Mouse (Mus musculus): ENCODE data around the gene Gm266.

Gm266 gene

DNA sequence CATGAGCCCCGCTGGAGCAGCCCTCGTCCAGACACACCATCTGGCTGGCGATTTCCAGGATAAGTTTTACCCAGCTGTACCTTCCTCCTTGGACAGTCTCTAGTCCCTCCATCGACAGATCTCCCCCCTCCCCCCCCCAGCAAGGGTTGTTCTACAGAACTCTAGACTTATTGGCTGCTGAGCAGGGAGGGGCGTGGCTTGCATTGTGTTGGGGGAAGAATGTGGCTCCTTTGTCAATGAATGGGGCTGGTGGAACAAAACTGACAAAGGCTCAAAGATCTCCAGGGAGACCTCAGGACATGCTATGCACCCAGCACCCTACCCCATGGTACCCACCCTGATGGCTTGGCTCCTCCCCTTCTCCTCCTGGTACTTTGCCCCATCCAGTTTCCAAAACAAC is 15.1 kb upstream of the Gm266 start:
- DNase-seq: peak in 1 of 2 experiments; percentile 39

DNA sequence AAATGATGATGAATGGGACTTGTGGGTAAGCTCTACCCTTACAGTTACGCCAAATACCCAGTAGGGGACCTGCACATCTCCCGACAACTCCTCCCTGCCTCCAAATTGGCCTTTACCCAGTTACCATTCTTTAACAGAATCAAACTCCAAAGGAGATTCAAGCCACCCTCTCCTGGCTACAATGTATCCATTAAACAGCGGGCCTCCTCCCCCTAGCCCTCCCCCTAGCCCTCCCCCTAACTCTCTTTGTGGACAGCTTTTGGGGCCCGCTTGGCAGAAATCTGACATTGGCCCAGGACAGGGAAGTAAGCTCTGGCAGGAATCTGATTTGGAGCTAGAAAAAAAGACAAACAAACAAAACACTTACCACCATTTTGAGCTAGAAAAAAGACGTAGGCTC is 14.0 kb upstream of the Gm266 start:
- DNase-seq: peak in 1 of 2 experiments; percentile 32

- DNase-seq: no peak
Observed at GRCm38 (mm10) chr12:111497076-111497475, 11.5 kb upstream of the Gm266 start.

GRCm38 (mm10) chr12:111494931-111495330 is 9.3 kb upstream of the Gm266 start:
- no peak for DNase-seq

DNA sequence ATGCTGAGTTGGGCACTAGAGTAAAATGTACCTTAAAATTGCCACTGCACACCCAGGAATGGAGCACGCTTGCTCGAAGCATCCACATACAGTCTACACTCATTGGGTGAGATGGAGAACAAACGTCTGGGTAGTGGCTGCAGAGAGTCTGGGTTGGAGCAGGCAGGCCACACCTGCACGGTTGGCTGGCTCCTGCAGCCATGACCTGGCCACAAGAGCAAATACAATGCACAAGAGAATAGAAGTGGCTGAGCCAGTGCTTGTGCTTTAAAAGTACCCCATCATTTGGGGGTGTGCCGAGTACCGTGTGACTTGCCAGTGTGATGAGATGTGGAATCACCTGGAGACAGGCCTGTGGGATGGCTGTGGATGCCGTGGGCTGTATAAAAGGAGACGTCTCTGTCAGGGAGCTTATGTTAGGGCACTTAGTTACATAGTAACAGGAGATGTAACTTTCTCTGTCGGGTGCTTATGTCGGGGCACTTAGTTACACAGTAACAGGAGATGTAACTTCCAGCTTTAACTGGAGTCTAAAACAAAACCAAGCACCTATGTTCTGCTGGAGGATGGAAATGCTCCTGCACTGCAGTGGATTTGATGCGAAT is 3.7 kb upstream of the Gm266 start:
- no peak for DNase-seq

DNA sequence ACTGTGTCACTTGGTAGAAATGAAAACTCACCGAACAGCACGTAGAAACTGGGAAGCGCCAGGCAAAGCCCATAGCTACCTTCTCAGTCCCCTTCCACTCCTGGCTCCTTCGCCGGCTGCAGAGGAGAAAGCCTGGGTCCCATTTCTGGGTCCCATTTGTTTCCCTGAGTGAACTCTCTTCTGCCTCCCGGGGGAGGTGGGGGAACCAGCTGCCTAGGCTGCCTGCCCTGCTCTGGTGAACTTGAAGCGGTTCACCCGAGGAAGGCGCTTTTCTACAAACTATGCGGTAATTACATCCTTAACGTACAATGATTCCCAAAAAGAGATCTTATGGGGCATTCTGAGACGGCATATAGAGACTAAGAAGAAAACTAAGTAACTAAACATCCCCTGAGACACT is 832 bp upstream of the Gm266 start:
- DNase-seq: no peak

DNA sequence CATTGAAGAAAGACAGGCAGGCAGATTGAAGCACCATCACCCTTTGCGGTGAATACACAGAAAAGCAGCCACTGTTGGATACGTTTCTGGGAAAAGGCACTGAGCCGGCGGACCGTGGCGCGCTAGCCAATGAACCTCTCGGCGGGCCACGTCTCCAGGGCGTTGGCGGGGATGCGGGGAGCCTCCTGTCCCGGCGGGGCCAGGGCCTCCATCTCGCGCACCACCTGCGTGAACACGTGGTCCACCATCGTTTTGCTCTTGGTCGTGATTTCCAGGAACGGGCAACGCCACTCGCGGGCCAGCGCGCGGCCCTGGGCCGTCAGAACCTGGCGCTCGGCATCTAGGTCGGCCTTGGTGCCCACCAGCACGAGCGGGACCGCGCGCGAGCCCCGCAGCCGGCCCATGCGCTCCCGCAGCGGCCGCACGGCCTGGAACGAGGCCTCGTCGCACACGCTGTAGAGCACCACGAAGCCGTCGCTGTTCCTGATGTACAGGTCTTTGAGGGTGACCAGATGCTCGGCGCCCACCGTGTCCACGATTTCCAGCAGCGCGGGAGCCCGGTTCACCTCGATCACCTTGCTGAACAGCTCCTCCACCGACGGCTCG is 474 bp downstream of the Gm266 start:
- DNase-seq: no peak

DNA sequence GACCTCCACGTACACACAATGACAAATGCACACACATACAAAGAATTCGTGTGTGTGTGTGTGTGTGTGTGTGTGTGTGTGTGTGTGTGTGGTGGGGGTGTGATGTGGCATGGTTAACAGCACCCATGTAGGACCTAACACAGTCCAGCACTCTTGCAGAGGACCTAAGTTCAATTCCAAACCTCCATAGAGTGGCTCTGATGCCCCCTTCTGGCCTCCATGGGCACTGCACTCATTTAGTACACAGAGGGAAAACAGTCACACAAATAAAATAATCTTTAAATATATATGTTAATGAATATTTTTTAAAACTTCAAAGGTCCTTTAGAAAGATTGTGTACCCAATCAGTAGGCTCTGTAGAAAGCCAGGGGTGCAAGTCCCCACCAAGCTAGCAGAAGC is 5.7 kb downstream of the Gm266 start:
- DNase-seq: peak; percentile 77 to 85

DNA sequence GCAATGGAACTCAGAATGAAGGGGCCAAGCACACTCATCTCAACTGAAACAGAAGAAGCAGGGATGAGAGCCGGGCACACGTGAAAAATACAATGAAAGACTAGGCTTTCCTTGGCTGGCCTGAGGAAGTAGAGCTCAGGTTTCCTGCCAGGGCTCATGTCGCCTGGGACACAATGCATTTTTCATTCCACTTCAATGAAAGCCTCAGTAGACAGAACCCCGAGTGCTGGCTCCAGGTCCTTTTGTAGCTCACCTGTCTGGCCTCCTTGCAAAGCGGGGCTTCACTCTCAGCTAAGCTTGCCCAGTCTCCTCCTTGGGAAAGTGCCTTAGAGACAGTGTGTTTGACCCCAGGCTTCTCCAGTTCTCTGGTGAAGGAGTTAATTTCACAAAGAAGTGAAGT is 6.7 kb downstream of the Gm266 start:
- no peak for DNase-seq

- DNase-seq: peak; percentile 86 to 88
Observed at GRCm38 (mm10) chr12:111474893-111475643, 10.6 kb downstream of the Gm266 start.

DNA sequence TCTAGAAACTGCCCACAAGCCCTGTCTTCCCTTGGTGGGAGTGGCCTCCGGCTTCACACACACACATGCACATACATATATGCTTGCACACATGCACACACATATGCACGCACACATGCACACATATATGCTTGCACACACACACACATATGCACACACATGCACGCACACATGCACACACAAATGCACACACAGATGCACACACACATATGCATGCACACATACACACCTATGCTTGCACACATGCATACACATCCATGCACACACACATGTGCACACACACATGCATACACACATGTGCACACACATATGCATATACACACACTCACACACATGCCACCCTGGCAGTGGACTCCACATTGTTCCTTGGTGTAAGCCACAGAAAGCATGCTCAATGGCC is 11.2 kb downstream of the Gm266 start:
- no peak for DNase-seq

GRCm38 (mm10) chr12:111472886-111473285 is 12.7 kb downstream of the Gm266 start:
- DNase-seq: peak; percentile 76 to 82

- no peak for DNase-seq
Observed at GRCm38 (mm10) chr12:111471721-111472120, 13.9 kb downstream of the Gm266 start.

DNA sequence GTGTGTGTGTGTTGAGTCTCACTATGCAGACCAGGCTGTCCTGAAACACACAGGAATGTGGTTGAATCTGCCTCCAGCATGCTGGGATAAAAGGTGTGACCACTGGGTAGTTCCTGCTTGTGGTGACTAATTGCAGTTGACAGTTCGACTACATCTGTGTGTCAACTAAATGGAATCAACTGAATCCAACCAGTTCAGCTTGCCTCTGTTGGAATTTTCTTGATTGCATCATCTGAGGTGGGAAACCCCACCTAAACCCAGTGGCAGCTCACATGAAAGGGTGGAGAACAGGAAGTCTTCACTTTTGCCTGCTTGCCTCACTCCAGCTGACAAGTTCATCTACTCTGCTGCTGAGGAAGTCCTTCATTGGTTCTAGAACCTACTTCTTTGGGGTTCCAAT is 14.5 kb downstream of the Gm266 start:
- no peak for DNase-seq

DNA sequence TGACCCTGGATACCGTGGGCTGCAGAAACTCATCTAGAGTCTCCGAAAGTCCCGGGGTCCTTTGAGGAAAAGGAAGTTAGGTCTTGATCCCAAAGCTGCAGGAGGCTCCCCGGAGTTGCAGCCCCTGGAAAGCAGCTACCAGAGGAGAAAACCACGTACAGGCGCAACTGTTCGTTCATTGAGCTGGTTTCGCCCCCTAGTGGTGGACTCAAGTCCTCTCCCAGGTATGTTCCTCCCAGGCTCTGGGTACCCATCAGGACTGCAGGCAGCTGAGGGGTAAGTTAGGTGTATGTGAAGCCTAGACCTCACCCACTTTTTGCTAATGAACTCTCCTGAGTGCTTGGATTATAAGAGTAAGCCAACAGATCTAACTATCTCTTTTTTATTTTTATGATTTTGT is 16.1 kb downstream of the Gm266 start:
- peak; percentile 87 to 91 for DNase-seq

- no peak for DNase-seq
Observed at GRCm38 (mm10) chr12:111468206-111468605, 17.4 kb downstream of the Gm266 start.

GRCm38 (mm10) chr12:111466369-111466768 is 19.3 kb downstream of the Gm266 start:
- DNase-seq: no peak

- DNase-seq: no peak
Observed at GRCm38 (mm10) chr12:111463570-111463969, 22.1 kb downstream of the Gm266 start.

DNA sequence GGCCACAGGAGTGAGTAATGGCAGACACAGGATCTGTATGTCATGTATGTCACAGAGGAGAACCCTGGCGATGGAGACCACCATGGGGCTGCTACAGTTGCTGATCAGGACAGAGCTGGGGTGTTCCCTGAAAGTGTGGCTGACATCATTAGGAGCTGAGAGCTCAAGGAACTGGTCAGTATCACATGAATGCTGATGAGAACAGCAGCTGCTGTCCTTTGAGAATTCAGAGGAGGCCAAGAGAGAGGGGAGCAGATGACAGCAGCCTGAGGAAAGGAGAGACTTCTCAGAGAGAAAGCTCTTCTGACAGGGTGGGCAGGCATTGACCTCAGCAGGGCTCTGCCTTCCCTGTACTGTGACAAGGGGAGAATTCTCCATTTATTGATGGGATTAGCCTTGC is 27.9 kb downstream of the Gm266 start:
- DNase-seq: no peak

DNA sequence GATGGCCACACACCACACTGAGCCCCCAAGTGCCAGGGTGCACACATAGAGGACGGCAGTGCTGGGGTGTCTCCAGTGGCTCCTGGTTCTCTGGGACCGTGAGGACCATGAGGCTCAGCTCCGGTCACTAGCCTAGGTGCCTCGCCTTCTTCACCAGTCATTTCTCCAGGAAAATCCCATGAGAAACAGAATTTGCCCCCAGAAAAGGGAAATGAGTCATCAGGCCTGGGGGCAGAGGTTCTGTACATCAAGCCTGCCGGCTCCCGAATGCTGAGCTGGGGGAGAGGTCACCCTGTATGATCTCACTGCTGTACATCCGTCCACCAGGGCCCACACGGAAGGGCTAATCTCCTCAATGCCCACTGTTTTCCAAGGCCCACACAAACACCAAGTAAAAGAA is 29.8 kb downstream of the Gm266 start:
- DNase-seq: no peak

GRCm38 (mm10) chr12:111455311-111455846 is 30.2 kb downstream of the Gm266 start:
- DNase-seq: no peak

DNA sequence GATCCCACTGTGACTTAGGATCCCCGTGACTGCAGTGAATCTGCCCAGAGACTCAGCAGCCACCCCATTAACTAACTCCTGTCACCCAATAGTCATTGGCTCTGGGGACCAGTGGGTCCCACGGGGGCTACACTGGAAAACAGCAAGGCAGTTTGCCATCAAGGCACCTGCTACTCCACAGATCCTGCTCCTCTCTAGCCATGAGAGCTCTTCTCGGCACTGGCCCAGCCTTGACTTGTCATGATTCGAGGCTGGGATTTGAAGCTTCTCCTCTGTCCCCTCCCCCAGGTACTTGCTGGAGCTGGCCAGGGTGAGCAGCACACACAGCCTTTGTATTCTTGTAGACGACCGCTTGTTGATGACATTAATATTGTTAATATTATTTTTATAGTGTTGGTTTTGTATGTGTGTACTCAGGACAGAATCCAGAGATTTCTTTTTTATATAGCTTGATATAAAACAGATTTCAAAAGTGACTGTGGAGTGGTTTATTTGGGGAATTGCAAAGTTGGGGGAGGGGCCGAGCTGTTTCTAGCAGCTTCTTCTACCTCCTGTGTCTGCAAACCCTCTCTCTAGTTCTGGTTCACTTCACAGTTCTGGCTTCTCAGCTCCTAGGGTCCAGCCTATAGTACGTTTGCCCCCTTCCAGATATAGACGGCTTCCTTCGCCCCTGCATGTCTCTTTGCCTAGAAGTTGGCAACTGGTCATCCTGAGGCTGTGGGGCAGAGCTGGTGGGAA is 30.9 kb downstream of the Gm266 start:
- DNase-seq: peak; percentile 51

GRCm38 (mm10) chr12:111454021-111454420 is 31.6 kb downstream of the Gm266 start:
- DNase-seq: peak; percentile 65 to 70

All from cerebellum, postnatal 10 days (tissue).